Mouse (Mus musculus): ENCODE data around the gene Zfp979.
"Not testable (repeated sequence)": the region's sequence is repeated elsewhere in the genome, so short reads cannot be mapped to it uniquely, and the experiment has no call there.

Zfp979 gene

GRCm38 (mm10) chr4:147642413-147642812 is at the start of gene Zfp979:
TSS of gene Zfp979 (minus strand) at chr4:147642513.
- not testable (repeated sequence) for DNase-seq (ENCODE audit: low spot score)

- not testable (repeated sequence) for DNase-seq (ENCODE audit: low spot score)
Observed at GRCm38 (mm10) chr4:147655245-147655644, 12.9 kb upstream of the Zfp979 start.

GRCm38 (mm10) chr4:147647407-147647806 is 5.1 kb upstream of the Zfp979 start:
- not testable (repeated sequence) for DNase-seq (ENCODE audit: low spot score)

- not testable (repeated sequence) for DNase-seq (ENCODE audit: low spot score)
Observed at GRCm38 (mm10) chr4:147641932-147642331, 381 bp downstream of the Zfp979 start.

- DNase-seq (ENCODE audit: low spot score): not testable (repeated sequence)
Observed at GRCm38 (mm10) chr4:147633818-147634262, 8.5 kb downstream of the Zfp979 start.

GRCm38 (mm10) chr4:147606511-147606910 is 35.8 kb downstream of the Zfp979 start:
- not testable (repeated sequence) for DNase-seq (ENCODE audit: low spot score)

GRCm38 (mm10) chr4:147605521-147605920 is 36.8 kb downstream of the Zfp979 start:
- DNase-seq (ENCODE audit: low spot score): no peak

GRCm38 (mm10) chr4:147603806-147604205 is 38.5 kb downstream of the Zfp979 start:
- no peak for DNase-seq (ENCODE audit: low spot score)

GRCm38 (mm10) chr4:147601881-147602280 is 40.4 kb downstream of the Zfp979 start:
- DNase-seq (ENCODE audit: low spot score): no peak

- DNase-seq (ENCODE audit: low spot score): no peak
Observed at GRCm38 (mm10) chr4:147598831-147599230, 43.5 kb downstream of the Zfp979 start.

- DNase-seq (ENCODE audit: low spot score): no peak
Observed at GRCm38 (mm10) chr4:147597685-147598084, 44.6 kb downstream of the Zfp979 start.

- DNase-seq (ENCODE audit: low spot score): not testable (repeated sequence)
Observed at GRCm38 (mm10) chr4:147594630-147595029, 47.7 kb downstream of the Zfp979 start.

GRCm38 (mm10) chr4:147586511-147587473 is 55.5 kb downstream of the Zfp979 start:
- no peak for DNase-seq (ENCODE audit: low spot score)

GRCm38 (mm10) chr4:147579371-147579770 is 62.9 kb downstream of the Zfp979 start:
- not testable (repeated sequence) for DNase-seq (ENCODE audit: low spot score)

- not testable (repeated sequence) for DNase-seq (ENCODE audit: low spot score)
Observed at GRCm38 (mm10) chr4:147571156-147571555, 71.2 kb downstream of the Zfp979 start.

GRCm38 (mm10) chr4:147565426-147566220 is 76.7 kb downstream of the Zfp979 start:
- DNase-seq (ENCODE audit: low spot score): no peak
